Mouse (Mus musculus) CH12.LX (cell line): ENCODE measurements around the gene Ehmt1. TPM values are rescaled to one million over a fixed set of nuclear protein-coding genes. Genes with fewer than 3 reads are reported as not detected.

Experiments used
- DNase-seq: peaks from one replicate; pipeline ENCODE4 v3.0.0-alpha.2; 2013; ENCODE audit errors: extremely low read depth
- H3K27ac ChIP-seq: 2 replicates; pipeline ENCODE4 v1.5.1; 2012; ENCODE audit warnings: low read depth, mild to moderate bottlenecking, control low read depth, moderate library complexity; ENCODE audit not compliant: insufficient read depth
- H3K27me3 ChIP-seq: replicated peaks from 2 replicates; pipeline ENCODE3; 2012; ENCODE audit warnings: inconsistent platforms
- H3K36me3 ChIP-seq, 2 experiments: replicated peaks in 1 of 2; 2 replicates each; pipeline versions ENCODE3 to v1.6.1; 2012; ENCODE audit warnings: inconsistent platforms in 1 of 2, low read length in 1 of 2, mild to moderate bottlenecking in 1 of 2, mixed read lengths in 1 of 2, moderate library complexity in 1 of 2; ENCODE audit not compliant: control insufficient read depth in 1 of 2, insufficient read depth in 1 of 2
- H3K4me1 ChIP-seq, 2 experiments: 2 replicates each; pipeline ENCODE4 v1.6.1; 2012; ENCODE audit warnings: inconsistent platforms in 1 of 2, moderate library complexity in 1 of 2; ENCODE audit not compliant: insufficient read depth in 2 of 2, control insufficient read depth in 1 of 2
- H3K4me2 ChIP-seq: 2 replicates; pipeline ENCODE4 v1.6.1; 2012; ENCODE audit warnings: low read depth, mild to moderate bottlenecking, control low read depth; ENCODE audit not compliant: poor library complexity, insufficient read depth, severe bottlenecking
- H3K4me3 ChIP-seq, 3 experiments: fragments of 150-350 bp in 1 of 3; sonication (generic) in 1 of 3; replicated peaks in 1 of 3; 2 replicates each; pipeline versions ENCODE3 to v1.5.1; 2011 to 2012; ENCODE audit warnings: low read depth in 2 of 3, low read length in 2 of 3, mild to moderate bottlenecking in 2 of 3, moderate library complexity in 2 of 3, control low read depth in 1 of 3, improper control_type of control experiment in 1 of 3, inconsistent platforms in 1 of 3, mixed read lengths in 1 of 3; ENCODE audit not compliant: poor library complexity in 1 of 3
- H3K79me2 ChIP-seq: replicated peaks from 2 replicates; pipeline ENCODE4 v1.6.1; 2012; ENCODE audit warnings: mild to moderate bottlenecking, moderate library complexity; ENCODE audit not compliant: control insufficient read depth, poor library complexity, insufficient read depth, severe bottlenecking; ENCODE audit errors: extremely low read depth
- H3K9ac ChIP-seq: 2 replicates; pipeline ENCODE4 v1.6.1; 2012; ENCODE audit warnings: low read depth, mild to moderate bottlenecking, control low read depth, moderate library complexity; ENCODE audit not compliant: insufficient read depth
- H3K9me3 ChIP-seq: replicated peaks from 2 replicates; pipeline ENCODE3; 2012; ENCODE audit warnings: low read length, inconsistent platforms, mixed read lengths
- BHLHE40 ChIP-seq: IDR thresholded peaks from 2 replicates; pipeline ENCODE4 v1.6.1; 2011; ENCODE audit warnings: mild to moderate bottlenecking, low read depth, low read length, improper control_type of control experiment
- CHD2 ChIP-seq: IDR thresholded peaks from 2 replicates; pipeline ENCODE4 v1.6.1; 2011; ENCODE audit warnings: low read length, improper control_type of control experiment
- ELF1 ChIP-seq: IDR thresholded peaks from 2 replicates; pipeline ENCODE4 v1.6.1; 2014; ENCODE audit warnings: low read depth, mild to moderate bottlenecking, inconsistent platforms, low read length, improper control_type of control experiment
- ETS1 ChIP-seq: conservative IDR thresholded peaks from 2 replicates; pipeline ENCODE4 v1.6.1; 2012; ENCODE audit warnings: low read depth, mild to moderate bottlenecking, inconsistent platforms, low read length, improper control_type of control experiment, moderate library complexity
- MAFK ChIP-seq: IDR thresholded peaks from 2 replicates; pipeline ENCODE4 v1.6.1; 2011; ENCODE audit warnings: low read length, improper control_type of control experiment; ENCODE audit not compliant: insufficient replicate concordance
- MAX ChIP-seq: IDR thresholded peaks from 2 replicates; pipeline ENCODE4 v1.6.1; 2011; ENCODE audit warnings: low read length, improper control_type of control experiment
- MYC ChIP-seq: IDR thresholded peaks from 2 replicates; pipeline ENCODE4 v1.6.1; 2011; ENCODE audit warnings: low read depth, mild to moderate bottlenecking, improper control_type of control experiment, low read length
- TCF12 ChIP-seq: IDR thresholded peaks from 2 replicates; pipeline ENCODE4 v1.6.1; 2014; ENCODE audit warnings: low read depth, mild to moderate bottlenecking, inconsistent platforms, low read length, improper control_type of control experiment
- UBTF ChIP-seq: IDR thresholded peaks from 2 replicates; pipeline ENCODE4 v1.6.1; 2012; ENCODE audit warnings: low read depth, mild to moderate bottlenecking, inconsistent platforms, low read length, improper control_type of control experiment, moderate library complexity
- ZMIZ1 ChIP-seq: IDR thresholded peaks from 2 replicates; pipeline ENCODE4 v1.6.1; 2012; ENCODE audit warnings: low read depth, mild to moderate bottlenecking, inconsistent platforms, low read length, improper control_type of control experiment
- ZNF384 ChIP-seq: IDR thresholded peaks from 2 replicates; pipeline ENCODE4 v1.6.1; 2012; ENCODE audit warnings: low read depth, low read length, improper control_type of control experiment, inconsistent platforms
- dilution Hi-C: fragments of 300-500 bp; cut with MboI; formaldehyde crosslinking; loops from 2 replicates; pipeline ENCODE4 v1.14.3; 2020; ENCODE audit warnings: low sequenced_read_pairs; ENCODE audit not compliant: extremely low pct_unique_long_range_greater_than_20kb, extremely low pct_ligation_motif_present
- in situ Hi-C: fragments of 300-500 bp; cut with MboI; formaldehyde crosslinking; loops from 3 replicates; pipeline ENCODE4 v1.14.3; 2019; ENCODE audit warnings: low sequenced_read_pairs, low pct_ligation_motif_present, low pct_unique_long_range_greater_than_20kb, mixed read lengths
- polyA plus RNA-seq: library from polyadenylated mRNA; unstranded; fragments of >175 nt; gene quantifications from 2 replicates; pipeline ENCODE4 v1.2.1, GENCODE M21; 2012; ENCODE audit warnings: low read depth; ENCODE audit not compliant: insufficient read length
- total RNA-seq, 2 experiments: library from RNA; depleted of rRNA; stranded (reverse); fragments of 300-350 nt in 1 of 2; fragments of >200 nt in 1 of 2; gene quantifications; 2 replicates each; pipeline ENCODE4 v1.2.3; 2012 to 2014

The Ehmt1 gene
- total and polyA plus RNA-seq, 3 experiments: 25.5 to 30.7 (median 27.2) TPM

DNA sequence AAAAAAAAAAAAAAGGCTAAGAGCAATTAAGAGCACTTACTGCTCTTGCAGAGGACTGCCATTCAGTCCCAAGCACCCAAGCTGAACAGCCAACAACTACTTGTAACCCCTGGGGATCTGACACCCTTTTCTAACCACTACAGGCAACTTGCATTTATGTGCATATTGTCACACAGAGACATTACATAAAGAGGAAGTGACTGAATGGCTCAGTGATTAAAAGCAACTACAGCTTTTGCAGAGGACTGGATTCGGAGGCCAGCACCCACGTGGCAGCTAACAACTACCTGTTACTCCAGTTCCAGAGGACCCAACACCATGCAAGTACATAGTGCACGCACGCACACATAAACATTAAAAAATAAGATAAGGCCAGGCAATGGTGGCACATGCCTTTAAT, 8.9 kb downstream of the Ehmt1 start:
- peak; percentile 56 for DNase-seq
- in situ Hi-C loops: no loop called here
- dilution Hi-C loops: no loop called here
- peaks cover 0 to 20% of the 10 kb centered on the region in 2 experiments for H3K36me3 ChIP-seq
- peaks cover 0 to 36% of the 10 kb centered on the region in 2 experiments; a peak in 2 of 4 replicates for H3K4me1 ChIP-seq
- no peak overlapping the region for H3K4me3 ChIP-seq
- peaks cover 21% of the 10 kb centered on the region for H3K79me2 ChIP-seq
- no peak overlapping the region for H3K27ac ChIP-seq
- H3K9ac ChIP-seq: no peak overlapping the region
- H3K9me3 ChIP-seq: no peaks in the 10 kb centered on the region
- H3K4me2 ChIP-seq: no peak overlapping the region
- H3K27me3 ChIP-seq: no peaks in the 10 kb centered on the region
- TF ChIP-seq ETS1: no peak
- TF ChIP-seq BHLHE40: no peak
- TF ChIP-seq ZMIZ1: no peak
- TF ChIP-seq ELF1: no peak

DNA sequence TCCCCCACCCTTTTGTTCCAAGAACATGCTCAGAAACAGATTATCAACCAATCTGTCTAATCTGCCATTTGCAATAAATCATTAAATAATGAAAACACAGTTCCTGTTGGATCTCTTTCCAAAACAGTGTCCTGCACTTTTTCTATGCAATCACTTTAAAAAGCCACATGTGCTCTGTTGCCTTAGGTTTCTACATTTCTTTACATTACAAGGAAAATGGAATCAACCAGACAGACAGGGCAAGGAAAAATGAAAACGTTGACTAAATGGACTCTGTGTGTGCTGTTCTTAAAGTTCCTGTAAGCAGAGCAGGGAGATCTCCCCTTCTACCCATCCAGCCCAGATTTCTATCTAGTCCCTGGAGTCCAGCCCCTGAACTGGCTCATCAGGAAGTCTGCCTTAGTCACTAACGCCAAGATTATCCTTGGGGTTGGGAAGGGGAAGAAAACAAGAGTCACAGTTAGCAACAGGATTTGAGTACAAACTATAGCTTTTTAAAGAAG, 13.7 kb downstream of the Ehmt1 start:
- no peak overlapping the region for H3K27ac ChIP-seq
- H3K9me3 ChIP-seq: no peaks in the 10 kb centered on the region
- peaks cover 0 to 18% of the 10 kb centered on the region in 2 experiments for H3K36me3 ChIP-seq
- DNase-seq: no peak
- H3K79me2 ChIP-seq: peaks cover 11% of the 10 kb centered on the region
- no peak overlapping the region for H3K9ac ChIP-seq
- H3K4me1 ChIP-seq: peaks cover 0 to 41% of the 10 kb centered on the region in 2 experiments; a peak in 2 of 4 replicates
- no peaks in the 10 kb centered on the region for H3K27me3 ChIP-seq
- H3K4me3 ChIP-seq: no peak overlapping the region
- in situ Hi-C loops (no loop called here), dilution Hi-C loops (no loop called here)
- no peak overlapping the region for H3K4me2 ChIP-seq
- TF ChIP-seq MAFK: no peak
- TF ChIP-seq MYC: no peak

DNA sequence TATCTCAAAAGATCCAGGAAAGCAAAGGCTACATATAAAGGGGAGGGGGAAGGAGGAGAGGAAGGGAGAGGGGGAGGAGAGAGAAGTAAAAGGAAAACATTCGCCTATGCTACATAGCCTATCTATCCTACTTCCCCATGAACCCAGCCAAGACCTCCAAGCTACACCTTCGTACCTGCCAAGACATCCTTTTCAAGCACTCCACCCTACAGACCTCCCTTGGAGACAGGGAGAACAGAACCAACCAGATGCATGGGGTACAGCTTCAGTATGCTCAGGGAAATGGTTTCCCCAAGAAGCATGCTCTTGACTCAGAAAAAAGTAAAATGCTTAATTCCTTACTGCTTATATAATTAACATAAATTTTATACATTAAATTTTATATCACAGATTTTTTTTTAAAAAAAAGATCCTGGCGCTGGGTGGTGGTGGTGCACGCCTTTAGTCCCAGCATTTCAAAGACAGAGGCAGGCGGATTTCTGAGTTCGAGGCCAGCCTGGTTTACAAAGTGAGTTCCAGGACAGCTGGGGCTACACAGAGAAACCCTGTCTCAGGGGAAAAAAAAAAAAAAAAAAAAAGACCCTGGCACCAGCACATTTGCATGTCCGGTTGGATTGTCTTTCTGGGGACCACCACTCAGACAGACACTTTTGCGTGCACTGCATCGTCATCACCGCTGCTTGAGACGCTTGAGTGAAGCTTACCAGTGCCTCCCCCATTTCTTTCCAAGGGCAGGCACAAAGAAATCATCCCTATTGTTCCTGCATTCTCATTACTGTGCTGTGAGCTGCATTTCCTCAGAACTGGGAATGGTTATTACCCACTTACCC, 14.4 kb downstream of the Ehmt1 start:
- TF ChIP-seq MAX (no peak), UBTF (no peak), CHD2 (no peak), MAFK (no peak), ZNF384 (peak; percentile 40), TCF12 (no peak)
- dilution Hi-C loops (no loop called here), in situ Hi-C loops (no loop called here)
- no peak overlapping the region for H3K4me2 ChIP-seq
- peaks cover 0 to 35% of the 10 kb centered on the region in 2 experiments; a peak in 2 of 4 replicates for H3K4me1 ChIP-seq
- H3K36me3 ChIP-seq: peaks cover 0 to 19% of the 10 kb centered on the region in 2 experiments
- H3K27me3 ChIP-seq: no peaks in the 10 kb centered on the region
- H3K79me2 ChIP-seq: peaks cover 16% of the 10 kb centered on the region; the same call in 1 of the 2 replicates
- no peak overlapping the region for H3K9ac ChIP-seq
- no peaks in the 10 kb centered on the region for H3K9me3 ChIP-seq
- H3K4me3 ChIP-seq: no peak overlapping the region
- H3K27ac ChIP-seq: no peak overlapping the region
- no peak for DNase-seq
